Mouse (Mus musculus) layer of hippocampus, adult 9-10 months (tissue): ENCODE results near the gene Wdr61.

ENCODE experiments used
- DNase-seq: peaks from one replicate; pipeline ENCODE4 v3.0.0; 2022; ENCODE audit warnings: low spot score

Wdr61 gene

DNA sequence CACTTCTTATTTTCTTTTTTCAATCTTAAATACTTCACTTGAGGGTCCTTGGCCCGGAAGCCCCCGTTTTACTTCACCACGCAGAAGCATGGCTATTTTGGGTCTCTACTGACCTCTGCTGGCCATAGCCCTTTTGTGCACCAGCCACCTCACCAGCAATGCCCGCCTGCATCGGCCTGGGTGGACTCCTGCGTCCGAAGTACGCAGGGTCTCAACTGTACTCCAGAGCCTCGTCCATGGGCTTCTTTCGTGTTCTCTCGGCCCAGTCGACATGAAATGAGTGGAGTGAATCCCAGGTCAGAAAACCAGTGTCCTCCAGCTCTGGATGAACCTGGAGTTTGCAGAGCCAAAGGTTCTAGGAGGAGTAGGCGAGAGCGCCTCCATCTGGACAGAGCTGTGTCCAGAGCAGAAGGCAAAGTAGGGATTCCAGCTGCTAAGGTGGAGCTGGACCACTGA lies 57.8 kb downstream of the Wdr61 start:
- peak; percentile 63 for DNase-seq

DNA sequence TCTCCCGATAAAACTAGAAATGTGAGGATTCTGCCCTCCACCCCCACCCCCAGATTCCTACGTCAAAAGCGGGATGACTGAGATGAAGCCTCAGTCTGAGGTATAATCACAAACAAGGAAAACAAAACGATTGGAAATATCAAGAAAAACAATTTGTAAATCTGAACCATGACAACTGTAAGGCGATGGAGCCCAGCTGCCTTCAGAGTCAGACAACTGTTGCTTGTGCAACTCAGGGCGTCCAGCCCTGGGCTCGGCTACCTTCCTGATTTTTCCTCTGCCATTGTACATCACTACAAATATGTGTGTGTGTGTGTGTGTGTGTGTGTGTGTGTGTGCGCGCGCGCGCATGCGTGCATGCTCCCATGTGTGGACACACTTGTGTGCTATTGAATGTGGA lies 60.4 kb downstream of the Wdr61 start:
- DNase-seq: no peak

DNA sequence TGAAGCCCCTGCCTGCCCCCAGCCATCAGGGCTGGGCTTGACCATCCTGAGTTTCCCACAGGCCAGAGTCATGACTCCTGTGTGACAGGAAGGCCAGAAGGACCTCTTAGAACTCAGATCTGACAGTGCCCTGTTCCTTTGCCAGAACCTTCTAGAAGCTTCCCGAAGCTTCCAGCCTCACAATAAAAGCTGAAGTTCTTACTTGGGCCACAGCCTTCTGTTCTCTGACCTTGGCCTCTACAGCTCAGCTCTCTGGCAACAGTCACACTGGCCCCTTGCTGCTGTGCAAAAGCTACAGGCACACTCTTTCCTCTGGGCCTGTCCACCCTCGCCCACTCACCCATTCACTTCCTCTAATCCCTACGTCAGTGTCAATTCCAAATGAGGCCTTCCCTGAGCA lies 62.4 kb downstream of the Wdr61 start:
- DNase-seq: no peak

DNA sequence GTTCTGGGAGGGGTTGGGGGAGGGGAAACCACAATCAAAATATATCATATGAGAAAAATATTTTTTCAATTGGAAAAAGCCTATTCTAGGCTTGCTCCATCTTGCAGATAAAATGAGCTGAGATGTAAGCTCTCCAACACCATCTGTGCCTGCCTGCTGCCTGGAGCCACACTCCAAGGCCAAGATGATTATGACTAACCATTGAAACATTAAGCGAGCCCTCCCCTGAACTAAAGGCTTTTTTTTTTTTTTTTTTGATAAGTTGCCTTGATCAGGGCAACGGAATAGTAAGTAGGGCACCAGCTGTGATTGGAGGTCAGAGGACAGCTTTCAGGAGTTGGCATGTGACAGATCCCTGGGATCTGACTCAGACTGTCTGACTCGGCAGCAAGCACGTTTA lies 65.9 kb downstream of the Wdr61 start:
- DNase-seq: peak; percentile 33

DNA sequence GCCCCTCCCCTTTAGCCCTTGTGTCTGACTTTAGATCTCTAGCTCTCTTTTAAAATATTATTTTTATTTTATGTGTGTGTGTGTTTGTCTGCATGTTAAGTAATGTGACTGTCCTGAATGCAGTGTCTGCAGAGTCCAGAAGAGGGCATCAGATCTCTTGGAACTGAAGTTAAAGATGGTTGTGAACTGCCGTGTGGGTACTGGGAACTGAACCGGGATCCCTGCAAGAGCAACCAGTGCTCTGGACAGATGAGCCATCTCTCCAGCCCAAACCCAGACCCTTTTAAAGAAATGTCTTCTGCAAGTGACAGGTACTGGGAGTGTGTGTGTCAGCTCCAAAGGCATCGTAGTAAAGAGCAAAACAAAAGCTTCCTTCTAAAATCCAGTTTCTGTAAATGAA lies 68.2 kb downstream of the Wdr61 start:
- no peak for DNase-seq
